Mouse (Mus musculus): ENCODE results near the gene Mrpl11. TPM values are rescaled to one million over a fixed set of nuclear protein-coding genes. Genes with fewer than 3 reads are reported as not detected.

The Mrpl11 gene
- 90.6 and 93.4 TPM in 2 replicates for polyA plus RNA-seq (2015; fragmentation: Nextera tagmentation; extraction: Ambion mirVana)

DNA sequence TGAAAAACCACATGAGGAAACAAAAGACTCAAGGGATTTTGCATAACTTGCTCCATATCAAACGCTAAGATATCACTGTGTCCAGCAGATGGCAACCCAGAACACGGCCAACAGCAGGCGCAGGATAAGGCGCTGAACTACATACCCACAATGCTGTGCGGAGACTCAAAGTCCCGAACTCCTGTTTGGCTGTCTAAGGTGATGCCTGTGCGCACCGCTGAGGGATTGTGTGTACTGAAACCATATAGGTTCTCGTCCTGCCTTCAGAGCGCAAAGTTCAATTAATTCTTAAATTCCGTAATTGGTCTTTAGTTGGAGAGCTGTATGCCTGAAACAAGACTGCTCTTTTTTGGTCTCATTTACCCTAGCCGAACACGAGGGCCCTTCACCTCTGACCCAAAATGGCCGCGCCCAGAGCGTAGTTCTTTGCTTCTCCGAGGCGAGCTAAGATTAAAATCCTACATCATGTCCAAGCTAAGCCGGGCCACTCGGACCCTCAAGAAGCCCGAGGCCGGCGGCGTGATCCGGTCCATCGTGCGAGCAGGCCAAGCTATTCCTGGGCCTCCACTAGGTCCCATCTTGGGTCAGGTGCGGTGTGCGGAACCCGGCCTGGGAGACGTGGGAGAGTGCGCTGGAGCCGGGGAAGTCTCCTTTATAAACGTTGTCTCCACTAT lies at the start of gene Mrpl11:
Mrpl11 (plus strand) TSS at position 220 of the 674 bp plus-strand sequence.
- Histone ChIP-seq H3K9me3 (ENCODE audit: control insufficient read depth, low read length) (no peaks in the 10 kb centered on the region), H3K27ac (ENCODE audit: low read length) (peak within 1 kb of the TSS; percentile 54), H3K4me3 (ENCODE audit: low read length) (peak within 1 kb of the TSS; percentile 72), H3K9ac (ENCODE audit: low read length) (peak within 1 kb of the TSS; percentile 82), H3K4me1 (replicated peaks; ENCODE audit: control insufficient read depth, insufficient read depth, low read length) (peaks cover 7% of the 10 kb centered on the region), H3K27me3 (ENCODE audit: control insufficient read depth, insufficient read depth, low read depth, low read length) (no peaks in the 10 kb centered on the region), H3K36me3 (ENCODE audit: control insufficient read depth, insufficient read depth, low read length) (peaks cover 14% of the 10 kb centered on the region), H3K4me2 (ENCODE audit: low read depth, low read length) (peak within 1 kb of the TSS; percentile 70)
- ATAC-seq (ENCODE audit: low read depth) = peak; percentile 99
- under 1% methylated on average over 34 of the region's 34 CpGs for WGBS

DNA sequence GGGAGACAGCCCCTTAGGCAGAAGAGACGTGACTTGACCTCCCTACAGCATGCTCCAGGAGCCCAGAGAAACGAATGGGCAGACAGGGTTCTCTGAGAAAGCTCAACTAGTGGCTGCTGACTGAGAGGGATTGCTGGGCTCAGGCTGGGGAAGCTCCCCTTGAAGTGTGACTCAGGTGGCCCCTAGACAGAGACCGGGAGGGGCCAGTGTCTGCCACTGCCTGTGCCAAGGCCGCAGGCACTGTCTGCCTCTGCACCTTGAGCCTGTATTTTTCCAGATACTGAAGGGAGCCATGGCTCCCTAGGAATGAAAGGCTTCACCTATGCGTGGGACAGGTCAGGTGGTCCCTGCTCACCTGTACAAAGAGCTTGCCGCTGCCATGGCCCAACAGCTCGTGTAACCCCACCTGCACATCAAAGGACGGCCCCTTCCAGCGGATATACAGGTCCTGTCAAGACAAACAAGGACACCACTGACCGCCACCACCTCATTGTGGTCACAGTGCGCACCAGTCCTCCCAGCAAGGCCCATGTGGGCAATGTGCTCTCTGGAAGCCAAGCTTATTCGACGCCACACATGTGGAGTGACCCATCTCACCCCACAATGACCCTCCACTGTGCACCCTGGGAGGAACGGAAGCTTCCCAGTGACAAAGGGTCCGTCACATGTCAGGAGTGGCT lies 45.9 kb upstream of the Mrpl11 start:
- H3K4me2 ChIP-seq (ENCODE audit: low read depth, low read length) = no peak overlapping the region
- no peak overlapping the region for H3K27ac ChIP-seq (ENCODE audit: low read length)
- no peaks in the 10 kb centered on the region for H3K9me3 ChIP-seq (ENCODE audit: control insufficient read depth, low read length)
- H3K9ac ChIP-seq (ENCODE audit: low read length) = no peak overlapping the region
- peaks cover 41% of the 10 kb centered on the region for H3K36me3 ChIP-seq (ENCODE audit: control insufficient read depth, insufficient read depth, low read length)
- no peak for ATAC-seq (ENCODE audit: low read depth)
- H3K4me3 ChIP-seq (ENCODE audit: low read length) = no peak overlapping the region
- 89% methylated on average over 15 of the region's 15 CpGs for WGBS
- no peaks in the 10 kb centered on the region for H3K4me1 ChIP-seq (replicated peaks; ENCODE audit: control insufficient read depth, insufficient read depth, low read length)
- H3K27me3 ChIP-seq (ENCODE audit: control insufficient read depth, insufficient read depth, low read depth, low read length) = no peaks in the 10 kb centered on the region

DNA sequence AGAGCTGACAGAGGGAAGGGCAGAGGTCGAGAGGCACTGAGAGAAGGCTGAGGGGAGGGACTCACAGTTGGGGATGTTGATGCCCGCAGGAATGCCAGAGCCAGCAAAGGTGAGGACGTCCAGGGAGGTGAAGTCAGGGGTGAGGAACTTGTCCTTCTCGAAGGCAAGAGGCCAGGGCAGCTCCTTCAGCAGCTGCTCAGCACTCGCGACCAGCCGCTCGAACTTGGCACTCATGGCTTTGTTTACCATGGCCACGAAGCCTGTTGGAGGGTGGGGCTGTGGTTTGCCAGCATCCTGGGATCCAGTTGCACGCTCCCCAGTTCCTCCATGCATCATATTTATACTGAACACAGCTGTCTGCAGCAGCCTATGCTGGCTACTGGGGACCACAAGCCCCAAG lies 45.1 kb upstream of the Mrpl11 start:
- Histone ChIP-seq H3K4me2 (ENCODE audit: low read depth, low read length) (no peak overlapping the region), H3K27me3 (ENCODE audit: control insufficient read depth, insufficient read depth, low read depth, low read length) (no peaks in the 10 kb centered on the region), H3K9me3 (ENCODE audit: control insufficient read depth, low read length) (no peaks in the 10 kb centered on the region), H3K27ac (ENCODE audit: low read length) (no peak overlapping the region), H3K4me1 (replicated peaks; ENCODE audit: control insufficient read depth, insufficient read depth, low read length) (no peaks in the 10 kb centered on the region), H3K9ac (ENCODE audit: low read length) (no peak overlapping the region), H3K4me3 (ENCODE audit: low read length) (no peak overlapping the region), H3K36me3 (ENCODE audit: control insufficient read depth, insufficient read depth, low read length) (peaks cover 43% of the 10 kb centered on the region)
- 59% methylated on average over 10 of the region's 10 CpGs for WGBS
- ATAC-seq (ENCODE audit: low read depth) = no peak

GRCm38 (mm10) chr19:4919652-4920051 lies 42.3 kb upstream of the Mrpl11 start:
- H3K4me1 ChIP-seq (replicated peaks; ENCODE audit: control insufficient read depth, insufficient read depth, low read length) = no peaks in the 10 kb centered on the region
- no peak overlapping the region for H3K4me3 ChIP-seq (ENCODE audit: low read length)
- WGBS = 80% methylated on average over 6 of the region's 6 CpGs
- H3K4me2 ChIP-seq (ENCODE audit: low read depth, low read length) = no peak overlapping the region
- no peaks in the 10 kb centered on the region for H3K27me3 ChIP-seq (ENCODE audit: control insufficient read depth, insufficient read depth, low read depth, low read length)
- peaks cover 31% of the 10 kb centered on the region for H3K36me3 ChIP-seq (ENCODE audit: control insufficient read depth, insufficient read depth, low read length)
- H3K9ac ChIP-seq (ENCODE audit: low read length) = no peak overlapping the region
- no peak for ATAC-seq (ENCODE audit: low read depth)
- H3K27ac ChIP-seq (ENCODE audit: low read length) = no peak overlapping the region
- no peaks in the 10 kb centered on the region for H3K9me3 ChIP-seq (ENCODE audit: control insufficient read depth, low read length)

DNA sequence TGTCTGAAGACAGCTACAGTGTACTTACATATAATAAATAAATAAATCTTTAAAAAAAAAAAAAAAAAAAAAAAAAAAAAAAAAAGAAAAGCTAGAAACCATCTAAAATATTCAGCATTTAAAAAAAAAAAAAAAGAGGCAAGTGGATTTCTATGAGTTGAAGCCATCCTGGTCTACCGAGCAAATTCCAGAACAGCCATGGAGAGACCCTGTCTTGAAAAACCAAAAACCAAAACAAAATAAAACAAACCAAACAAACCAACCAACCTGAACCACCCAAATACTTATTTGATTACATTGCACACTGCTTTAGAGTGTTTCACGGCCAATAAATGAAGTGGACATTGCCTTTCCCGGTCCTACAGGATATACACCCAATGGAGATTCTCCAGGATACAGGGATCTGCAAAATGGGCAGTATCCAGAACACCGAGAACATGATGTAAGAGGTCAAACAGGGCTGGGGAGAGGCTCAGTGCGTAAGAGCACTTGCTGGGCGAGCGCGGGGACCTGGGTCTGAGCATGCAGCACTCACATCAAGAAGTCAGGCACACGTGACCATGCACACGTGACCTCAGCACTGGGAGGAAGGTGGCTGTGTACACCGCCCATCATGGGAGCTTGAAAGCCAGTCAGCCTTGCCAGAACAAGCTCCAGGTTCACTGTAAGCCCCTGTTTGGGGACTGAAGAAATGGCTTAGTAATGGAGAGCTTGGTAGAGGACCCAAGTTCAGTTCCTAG lies 36.7 kb upstream of the Mrpl11 start:
- Histone ChIP-seq H3K4me1 (replicated peaks; ENCODE audit: control insufficient read depth, insufficient read depth, low read length) (peaks cover 14% of the 10 kb centered on the region), H3K9me3 (ENCODE audit: control insufficient read depth, low read length) (no peaks in the 10 kb centered on the region), H3K27me3 (ENCODE audit: control insufficient read depth, insufficient read depth, low read depth, low read length) (no peaks in the 10 kb centered on the region), H3K4me3 (ENCODE audit: low read length) (no peak overlapping the region), H3K9ac (ENCODE audit: low read length) (no peak overlapping the region), H3K27ac (ENCODE audit: low read length) (no peak overlapping the region), H3K36me3 (ENCODE audit: control insufficient read depth, insufficient read depth, low read length) (peaks cover 14% of the 10 kb centered on the region), H3K4me2 (ENCODE audit: low read depth, low read length) (no peak overlapping the region)
- WGBS = 95% methylated on average over 11 of the region's 11 CpGs
- ATAC-seq (ENCODE audit: low read depth) = no peak

DNA sequence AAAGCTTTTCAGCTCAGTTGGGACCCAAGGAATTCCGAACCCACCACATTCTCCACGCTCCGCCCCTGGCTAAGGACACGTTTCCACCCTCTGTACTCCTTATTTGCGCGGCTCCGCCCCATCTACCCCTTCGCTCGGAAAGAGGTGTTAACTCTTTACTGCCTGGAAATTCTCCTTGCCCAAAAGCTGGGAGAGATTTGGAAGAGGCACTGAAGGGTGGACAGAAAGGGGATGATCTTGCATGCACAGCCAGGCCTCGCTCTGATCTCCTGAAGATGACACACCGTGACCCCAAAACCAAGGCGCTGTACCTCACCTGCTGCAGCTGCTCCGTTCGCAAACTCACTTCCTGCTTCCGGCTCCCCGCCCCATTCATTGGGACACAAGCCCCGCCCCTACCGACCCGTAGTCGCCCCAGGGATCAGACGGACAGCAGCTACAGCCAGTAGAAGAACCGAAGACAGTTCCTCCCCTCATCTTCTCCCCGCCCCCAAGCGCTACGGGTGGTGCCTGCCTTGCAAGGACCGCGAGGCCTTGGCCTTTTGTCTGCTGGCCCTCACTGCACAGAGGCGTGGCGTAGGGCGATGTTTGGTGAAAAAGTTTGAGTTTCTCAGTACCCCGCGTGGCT lies 33.9 kb upstream of the Mrpl11 start, which contains the start of gene Dpp3:
Dpp3 (minus strand) TSS at position 384 of the 628 bp plus-strand sequence.
- Histone ChIP-seq H3K27ac (ENCODE audit: low read length) (peak within 1 kb of the TSS; percentile 56), H3K4me1 (replicated peaks; ENCODE audit: control insufficient read depth, insufficient read depth, low read length) (peaks cover 14% of the 10 kb centered on the region), H3K9me3 (ENCODE audit: control insufficient read depth, low read length) (no peaks in the 10 kb centered on the region), H3K9ac (ENCODE audit: low read length) (peak within 1 kb of the TSS; percentile 70), H3K4me3 (ENCODE audit: low read length) (peak within 1 kb of the TSS; percentile 78), H3K4me2 (ENCODE audit: low read depth, low read length) (peak within 1 kb of the TSS; percentile 64), H3K36me3 (ENCODE audit: control insufficient read depth, insufficient read depth, low read length) (peaks cover 9% of the 10 kb centered on the region), H3K27me3 (ENCODE audit: control insufficient read depth, insufficient read depth, low read depth, low read length) (no peaks in the 10 kb centered on the region)
- WGBS = under 1% methylated on average over 32 of the region's 32 CpGs
- peak; percentile 100 for ATAC-seq (ENCODE audit: low read depth)

GRCm38 (mm10) chr19:4928781-4929180 lies 33.2 kb upstream of the Mrpl11 start:
- H3K4me2 ChIP-seq (ENCODE audit: low read depth, low read length) = peak overlapping the region; percentile 64
- ATAC-seq (ENCODE audit: low read depth) = 0 out of 2 replicates have a peak, but pooled peaks have one; percentile 1
- peaks cover 4% of the 10 kb centered on the region; the same call in 1 of the 2 replicates for H3K36me3 ChIP-seq (ENCODE audit: control insufficient read depth, insufficient read depth, low read length)
- WGBS = 58% methylated on average over 5 of the region's 5 CpGs
- H3K27me3 ChIP-seq (ENCODE audit: control insufficient read depth, insufficient read depth, low read depth, low read length) = no peaks in the 10 kb centered on the region
- H3K4me1 ChIP-seq (replicated peaks; ENCODE audit: control insufficient read depth, insufficient read depth, low read length) = peaks cover 14% of the 10 kb centered on the region
- no peaks in the 10 kb centered on the region for H3K9me3 ChIP-seq (ENCODE audit: control insufficient read depth, low read length)
- peak overlapping the region; percentile 50 for H3K27ac ChIP-seq (ENCODE audit: low read length)
- peak overlapping the region; percentile 70 for H3K9ac ChIP-seq (ENCODE audit: low read length)
- H3K4me3 ChIP-seq (ENCODE audit: low read length) = peak overlapping the region; percentile 78

- 71% methylated on average over 2 of the region's 2 CpGs for WGBS
- no peak for ATAC-seq (ENCODE audit: low read depth)
Measured at GRCm38 (mm10) chr19:4936896-4937295, 25.1 kb upstream of the Mrpl11 start.

More at GRCm38 (mm10) chr19:4936896-4937295, 25.1 kb upstream of the Mrpl11 start:
- no peaks in the 10 kb centered on the region for H3K9me3 ChIP-seq (ENCODE audit: control insufficient read depth, low read length)
- no peaks in the 10 kb centered on the region for H3K4me1 ChIP-seq (replicated peaks; ENCODE audit: control insufficient read depth, insufficient read depth, low read length)
- H3K27me3 ChIP-seq (ENCODE audit: control insufficient read depth, insufficient read depth, low read depth, low read length) = peaks cover 5% of the 10 kb centered on the region; the same call in 1 of the 2 replicates
- H3K27ac ChIP-seq (ENCODE audit: low read length) = no peak overlapping the region
- no peak overlapping the region for H3K4me2 ChIP-seq (ENCODE audit: low read depth, low read length)
- H3K36me3 ChIP-seq (ENCODE audit: control insufficient read depth, insufficient read depth, low read length) = no peaks in the 10 kb centered on the region
- no peak overlapping the region for H3K4me3 ChIP-seq (ENCODE audit: low read length)
- no peak overlapping the region for H3K9ac ChIP-seq (ENCODE audit: low read length)

All from lung, embryonic 16.5 days (tissue).